Mouse (Mus musculus) embryonic facial prominence, embryonic 12.5 days (tissue): ENCODE data around the gene Frg2f1. TPM values are rescaled to one million over a fixed set of nuclear protein-coding genes. Genes with fewer than 3 reads are reported as not detected.
A peak's percentile ranks its signal among the peaks of the same experiment; 100 is the strongest.

ENCODE experiments used
- ATAC-seq: fragments of 200-750 bp; cut with Nextera tagmentation; 2 replicates; pipeline ENCODE4 v1.8.0; 2017; ENCODE audit not compliant: insufficient number of reproducible peaks, insufficient read depth, low FRiP score, low TSS enrichment
- H3K27ac ChIP-seq: fragments of 300-500 bp; sonication (generic); 2 replicates; pipeline ENCODE4 v1.5.1; 2016; ENCODE audit warnings: mild to moderate bottlenecking
- H3K27me3 ChIP-seq: fragments of 300-500 bp; sonication (generic); 2 replicates; pipeline ENCODE4 v1.6.1; 2016; ENCODE audit warnings: mild to moderate bottlenecking, moderate library complexity
- H3K36me3 ChIP-seq: fragments of 300-500 bp; sonication (generic); 2 replicates; pipeline ENCODE4 v1.6.1; 2016; ENCODE audit warnings: mild to moderate bottlenecking
- H3K4me1 ChIP-seq: fragments of 300-500 bp; sonication (generic); 2 replicates; pipeline ENCODE4 v1.6.1; 2016
- H3K4me2 ChIP-seq: fragments of 300-500 bp; sonication (generic); replicated peaks from 2 replicates; pipeline ENCODE4 v1.6.1; 2016; ENCODE audit warnings: mild to moderate bottlenecking, moderate library complexity
- H3K4me3 ChIP-seq: fragments of 300-500 bp; sonication (generic); 2 replicates; pipeline ENCODE4 v1.5.1; 2016; ENCODE audit warnings: mild to moderate bottlenecking
- H3K9ac ChIP-seq: fragments of 300-500 bp; sonication (generic); 2 replicates; pipeline ENCODE4 v1.6.1; 2016; ENCODE audit warnings: mild to moderate bottlenecking, moderate library complexity
- H3K9me3 ChIP-seq: fragments of 300-500 bp; sonication (generic); 2 replicates; pipeline ENCODE4 v1.6.1; 2016; ENCODE audit warnings: mild to moderate bottlenecking, moderate library complexity
- WGBS: fragments of 180-500 bp; shearing (Covaris S2); methylation state at CpG from one replicate; pipeline ENCODE4 v1.1.7; 2016; 5-methylcytosine and 5-hydroxymethylcytosine counted together
- polyA plus RNA-seq: library from polyadenylated mRNA; unstranded; fragments of >200 nt; fragmentation: Nextera tagmentation; extraction: Ambion mirVana; gene quantifications from 2 replicates; pipeline ENCODE4 v1.2.1, GENCODE M21; 2016

Gene Frg2f1
- 4.0 and 6.1 TPM in 2 replicates for polyA plus RNA-seq

DNA sequence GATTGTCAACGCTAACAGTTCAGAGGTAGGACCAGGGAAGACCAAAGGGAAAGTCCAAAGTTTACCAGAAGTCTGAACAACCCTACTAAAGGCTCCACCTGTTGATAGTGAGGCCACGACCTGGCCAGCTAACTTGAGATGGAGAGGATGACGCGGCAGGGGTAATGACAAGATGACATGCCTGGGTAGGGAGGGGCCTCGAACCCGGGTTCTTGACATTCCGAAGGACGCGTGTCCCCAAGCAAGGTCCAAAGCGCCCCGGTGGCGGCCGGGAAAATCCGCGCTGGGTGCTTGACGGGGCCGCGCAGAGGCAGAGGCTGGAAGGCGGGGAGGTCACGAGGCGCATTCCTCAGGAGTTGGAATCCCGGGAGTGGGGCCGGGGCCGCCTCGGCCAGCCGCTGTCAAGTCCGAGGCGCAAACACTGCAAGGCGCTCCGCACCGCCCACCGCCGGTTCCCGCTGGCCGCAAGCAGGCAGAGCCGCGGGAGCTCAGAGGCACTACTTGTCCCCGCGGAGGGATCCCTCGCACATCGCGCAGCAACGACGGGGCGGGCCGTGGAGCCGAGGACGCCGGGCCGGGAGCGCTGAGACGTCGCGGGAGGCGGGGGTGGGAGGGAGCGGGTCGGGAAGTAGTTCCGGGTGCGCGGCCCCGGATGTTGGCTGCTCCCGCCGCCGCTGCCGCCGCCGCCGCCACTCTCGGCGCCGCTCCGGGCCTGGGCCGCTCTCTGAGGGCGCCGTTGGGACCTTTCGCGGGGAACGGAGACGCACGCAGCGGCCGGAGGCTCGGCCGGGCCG, at the start of gene Frg2f1:
Gene Frg2f1, minus strand, starts transcription at position 499 of the 794 bp plus-strand sequence.
- Histone ChIP-seq H3K9me3 (no peaks in the 10 kb centered on the region), H3K9ac (peak within 1 kb of the TSS; percentile 91), H3K36me3 (no peaks in the 10 kb centered on the region), H3K27ac (peak within 1 kb of the TSS; percentile 97), H3K4me1 (peaks cover 12% of the 10 kb centered on the region; the same call in 1 of the 2 replicates), H3K27me3 (no peaks in the 10 kb centered on the region), H3K4me3 (peak within 1 kb of the TSS; percentile 96), H3K4me2 (peak within 1 kb of the TSS; percentile 72)
- WGBS = under 1% methylated on average over 85 of the region's 85 CpGs
- peak; percentile 92 for ATAC-seq

DNA sequence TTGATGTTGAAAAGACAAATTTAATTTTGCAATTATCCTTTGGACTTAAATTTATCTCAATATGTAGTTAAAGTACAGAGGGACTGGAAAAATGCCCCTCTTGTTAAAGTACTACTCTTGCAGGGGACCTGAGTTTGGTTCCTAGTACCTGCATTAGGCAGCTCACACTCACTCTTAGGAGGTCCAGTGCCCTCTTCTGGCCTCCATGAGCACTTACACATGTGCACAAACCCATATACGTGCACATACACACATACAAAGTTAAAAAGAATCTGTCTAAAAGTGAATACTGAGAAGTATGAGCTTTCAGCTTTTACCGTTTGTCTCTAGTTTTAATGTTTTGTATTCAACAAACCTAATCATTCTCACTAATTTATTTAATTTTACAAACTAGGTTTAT, 48.7 kb upstream of the Frg2f1 start:
- Histone ChIP-seq H3K9ac (no peak overlapping the region), H3K36me3 (peaks cover 18% of the 10 kb centered on the region), H3K27me3 (no peaks in the 10 kb centered on the region), H3K9me3 (no peaks in the 10 kb centered on the region), H3K4me1 (no peaks in the 10 kb centered on the region), H3K4me2 (no peak overlapping the region), H3K27ac (no peak overlapping the region), H3K4me3 (no peak overlapping the region)
- 96% methylated on average over 2 of the region's 2 CpGs for WGBS
- ATAC-seq = no peak

DNA sequence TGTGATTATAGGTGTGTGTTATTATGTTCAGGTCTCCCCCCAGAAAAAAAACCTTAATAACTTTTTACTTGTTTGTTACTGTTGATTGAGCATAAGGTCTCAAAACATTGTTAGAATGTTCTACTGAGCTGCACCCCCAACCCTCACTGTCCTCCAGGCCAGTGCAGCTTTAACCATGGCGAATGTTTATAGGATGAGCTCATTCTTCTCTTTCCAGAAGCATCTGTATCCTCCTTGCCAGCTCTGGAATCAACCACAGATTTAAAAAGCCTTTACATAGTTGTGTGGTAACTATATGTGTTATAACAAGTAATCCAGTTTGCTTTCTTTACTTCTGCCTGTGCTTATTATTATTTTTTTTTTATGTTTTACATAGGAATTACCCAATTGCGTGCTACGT, 36.1 kb upstream of the Frg2f1 start:
- H3K9ac ChIP-seq = no peak overlapping the region
- 0 out of 2 replicates have a peak, but pooled peaks cover 16% of the 10 kb centered on the region for H3K36me3 ChIP-seq
- H3K9me3 ChIP-seq = no peaks in the 10 kb centered on the region
- WGBS = 93% methylated on average over 3 of the region's 3 CpGs
- H3K4me2 ChIP-seq = no peak overlapping the region
- H3K4me3 ChIP-seq = no peak overlapping the region
- no peak overlapping the region for H3K27ac ChIP-seq
- H3K27me3 ChIP-seq = no peaks in the 10 kb centered on the region
- no peaks in the 10 kb centered on the region for H3K4me1 ChIP-seq
- ATAC-seq = no peak

DNA sequence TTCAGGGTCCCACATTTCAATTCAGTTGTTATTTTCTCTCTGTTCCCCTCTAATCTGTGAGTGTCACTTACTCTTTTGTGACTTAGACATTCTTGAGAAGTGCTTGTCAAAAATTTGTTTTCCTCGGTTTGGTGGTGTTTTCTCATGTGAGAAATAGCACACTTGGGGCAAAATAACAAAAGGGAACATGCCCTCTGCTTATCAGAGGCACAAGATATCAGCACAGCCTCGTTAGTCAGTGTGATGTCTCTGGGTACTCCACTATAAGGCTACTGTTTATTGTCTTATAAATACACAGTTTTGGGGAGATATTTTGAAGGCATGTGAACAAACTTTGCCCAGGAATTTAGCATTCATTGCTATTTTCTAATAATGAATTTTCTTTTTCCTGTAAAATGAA, 35.2 kb upstream of the Frg2f1 start:
- H3K4me1 ChIP-seq = no peaks in the 10 kb centered on the region
- ATAC-seq = no peak
- WGBS = 88% methylated on average over 2 of the region's 2 CpGs
- H3K4me3 ChIP-seq = no peak overlapping the region
- H3K9ac ChIP-seq = no peak overlapping the region
- no peak overlapping the region for H3K4me2 ChIP-seq
- H3K27me3 ChIP-seq = no peaks in the 10 kb centered on the region
- no peak overlapping the region for H3K27ac ChIP-seq
- H3K36me3 ChIP-seq = 0 out of 2 replicates have a peak, but pooled peaks cover 16% of the 10 kb centered on the region
- no peaks in the 10 kb centered on the region for H3K9me3 ChIP-seq

DNA sequence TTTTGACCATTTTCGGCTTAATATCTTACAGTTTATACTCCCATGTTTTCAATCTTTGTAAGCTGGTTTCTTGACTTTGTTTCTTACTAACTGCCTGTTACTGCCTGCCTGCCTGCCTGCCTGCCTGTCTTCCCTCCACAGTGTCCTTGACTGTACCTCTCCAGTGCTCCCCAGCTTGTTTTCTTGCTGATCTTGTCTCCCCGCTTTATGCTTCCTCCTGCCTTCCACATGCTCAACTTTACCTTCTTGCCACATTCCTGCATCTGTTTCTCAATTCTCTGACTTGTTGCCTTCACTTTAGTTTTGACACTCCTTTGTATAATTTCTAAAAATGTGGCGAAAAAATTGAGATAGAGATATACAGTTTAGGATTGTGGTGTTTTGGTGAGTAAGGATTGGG, 33.4 kb upstream of the Frg2f1 start:
- ATAC-seq = no peak
- WGBS = 91% methylated on average over 3 of the region's 3 CpGs

DNA sequence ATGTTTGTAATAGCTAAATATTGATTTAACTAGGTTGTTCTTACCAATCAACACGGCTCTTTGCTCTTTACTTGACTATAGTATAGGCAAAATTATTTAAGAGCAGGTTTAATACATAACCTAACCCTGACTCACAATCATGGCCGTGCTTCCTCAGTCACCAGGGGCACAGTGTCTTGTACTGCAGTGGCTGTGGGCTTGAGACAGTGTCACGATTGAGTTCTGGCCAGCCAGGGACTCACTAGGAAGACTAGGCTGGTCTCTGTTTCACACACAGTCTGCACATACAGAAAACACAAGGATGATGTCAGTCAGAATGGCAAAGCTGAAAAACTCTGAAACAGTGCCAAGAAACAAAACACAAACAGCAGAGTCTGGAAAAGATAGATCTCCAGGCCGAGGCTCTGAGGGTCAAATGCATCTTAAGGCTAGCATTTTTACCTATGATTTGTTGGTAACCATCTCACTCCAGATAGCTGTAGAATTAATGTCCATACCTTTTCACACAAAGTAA, 27.1 kb upstream of the Frg2f1 start:
- WGBS = 88% methylated on average over 4 of the region's 4 CpGs
- Histone ChIP-seq H3K4me3 (no peak overlapping the region), H3K9me3 (no peaks in the 10 kb centered on the region), H3K4me2 (no peak overlapping the region), H3K27ac (no peak overlapping the region), H3K9ac (no peak overlapping the region), H3K4me1 (no peaks in the 10 kb centered on the region), H3K36me3 (peaks cover 12% of the 10 kb centered on the region), H3K27me3 (no peaks in the 10 kb centered on the region)
- ATAC-seq = no peak

More for the DNA sequence above, 33.4 kb upstream of the Frg2f1 start:
- no peak overlapping the region for H3K4me2 ChIP-seq
- no peaks in the 10 kb centered on the region for H3K27me3 ChIP-seq
- no peak overlapping the region for H3K9ac ChIP-seq
- no peaks in the 10 kb centered on the region for H3K9me3 ChIP-seq
- H3K4me1 ChIP-seq = no peaks in the 10 kb centered on the region
- no peak overlapping the region for H3K4me3 ChIP-seq
- H3K27ac ChIP-seq = no peak overlapping the region
- 0 out of 2 replicates have a peak, but pooled peaks cover 16% of the 10 kb centered on the region for H3K36me3 ChIP-seq

DNA sequence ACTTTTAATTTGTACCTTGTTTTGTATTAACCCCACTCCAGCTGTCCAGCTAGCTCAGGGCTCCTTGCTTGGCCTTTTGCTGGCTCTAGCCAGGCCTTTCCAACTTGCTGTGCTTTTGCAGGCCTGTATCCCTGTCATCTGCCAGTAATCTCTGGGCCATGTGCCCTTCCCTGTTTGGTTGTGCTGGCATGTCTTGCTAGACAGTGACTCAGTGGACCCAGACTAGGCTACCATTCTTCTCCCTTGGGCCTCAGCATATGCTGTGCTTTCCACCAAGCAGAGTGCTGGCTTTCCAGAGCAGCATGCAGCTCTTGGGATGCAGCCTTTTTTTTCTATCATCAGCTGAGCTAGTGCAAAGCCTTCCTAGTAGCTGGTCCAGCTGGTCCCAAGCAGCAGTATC, 23.8 kb upstream of the Frg2f1 start:
- no peaks in the 10 kb centered on the region for H3K27me3 ChIP-seq
- H3K4me1 ChIP-seq = no peaks in the 10 kb centered on the region
- ATAC-seq = no peak
- no peak overlapping the region for H3K9ac ChIP-seq
- no peaks in the 10 kb centered on the region for H3K9me3 ChIP-seq
- no peak overlapping the region for H3K4me3 ChIP-seq
- no peak overlapping the region for H3K4me2 ChIP-seq
- peaks cover 12% of the 10 kb centered on the region for H3K36me3 ChIP-seq
- H3K27ac ChIP-seq = no peak overlapping the region

DNA sequence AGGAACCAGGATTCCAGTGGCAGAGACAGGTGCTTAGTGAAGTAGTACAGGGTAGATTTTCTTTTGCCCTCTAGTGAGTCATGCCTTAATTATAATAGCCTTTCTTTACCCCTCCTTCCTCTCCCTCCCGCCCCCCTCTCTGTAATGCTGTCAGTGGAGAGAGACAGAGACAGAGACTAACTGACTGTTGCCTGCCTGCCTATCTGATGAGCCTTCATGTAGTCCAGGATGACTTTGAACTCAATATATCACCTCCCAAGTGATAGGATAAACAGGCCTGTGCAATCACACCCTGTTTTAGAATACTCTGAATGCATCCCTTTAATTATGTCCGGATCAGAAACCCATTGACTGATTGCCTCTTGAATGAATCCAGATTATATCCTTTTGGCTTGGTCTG, 16.1 kb upstream of the Frg2f1 start:
- peaks cover 4% of the 10 kb centered on the region; the same call in 1 of the 2 replicates for H3K4me1 ChIP-seq
- no peak overlapping the region for H3K9ac ChIP-seq
- 57% methylated on average over 2 of the region's 2 CpGs for WGBS
- H3K4me3 ChIP-seq = no peak overlapping the region
- H3K4me2 ChIP-seq = no peak overlapping the region
- no peaks in the 10 kb centered on the region for H3K36me3 ChIP-seq
- H3K9me3 ChIP-seq = no peaks in the 10 kb centered on the region
- H3K27me3 ChIP-seq = no peaks in the 10 kb centered on the region
- ATAC-seq = no peak
- H3K27ac ChIP-seq = no peak overlapping the region

DNA sequence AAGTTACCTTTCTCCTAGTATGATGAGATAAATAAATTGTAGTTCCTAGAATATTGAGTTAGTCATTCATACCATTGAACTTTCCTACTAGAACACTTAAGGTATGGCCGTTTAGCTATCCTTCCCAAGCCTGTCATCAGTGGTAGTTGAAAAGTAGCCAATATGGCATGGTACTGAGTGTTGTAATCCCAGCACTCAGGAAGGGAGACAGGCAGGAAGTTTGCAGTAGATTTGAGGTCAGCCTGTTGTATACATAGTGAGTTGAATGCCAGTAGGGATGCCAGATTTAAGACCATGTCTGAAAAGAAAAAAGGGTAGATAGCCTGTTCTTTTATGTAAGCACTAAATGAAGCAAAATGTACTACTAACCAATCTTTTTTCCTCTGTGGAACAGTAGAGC, 11.5 kb upstream of the Frg2f1 start:
- Histone ChIP-seq H3K4me2 (no peak overlapping the region), H3K9me3 (no peaks in the 10 kb centered on the region), H3K4me1 (peaks cover 4% of the 10 kb centered on the region; the same call in 1 of the 2 replicates), H3K27me3 (no peaks in the 10 kb centered on the region), H3K4me3 (no peak overlapping the region), H3K36me3 (no peaks in the 10 kb centered on the region), H3K27ac (no peak overlapping the region), H3K9ac (no peak overlapping the region)
- no peak for ATAC-seq
- 81% methylated on average over 1 of the region's 1 CpGs for WGBS

DNA sequence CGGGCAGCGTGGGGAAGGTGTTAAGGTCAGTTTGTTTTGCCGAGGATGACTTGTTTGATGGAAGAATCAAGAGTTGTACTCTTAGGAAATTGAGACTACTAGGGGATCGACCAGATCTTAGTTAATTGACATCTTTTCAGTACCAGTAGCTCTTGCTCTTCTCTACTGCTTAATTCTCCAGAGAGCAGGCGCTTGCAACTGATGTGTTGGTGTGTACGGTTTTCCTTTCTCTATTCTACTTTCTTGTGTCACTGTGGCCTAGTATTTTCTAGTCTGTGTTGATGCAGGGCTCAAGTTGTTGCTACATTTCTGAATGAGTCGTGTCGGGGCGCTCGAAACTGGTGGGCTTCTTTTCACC, 1.2 kb upstream of the Frg2f1 start:
- no peak for ATAC-seq
- WGBS = 6% methylated on average over 10 of the region's 10 CpGs
- H3K4me3 ChIP-seq = peak overlapping the region; percentile 96
- H3K27ac ChIP-seq = peak overlapping the region; percentile 97; the same call in 1 of the 2 replicates
- peak overlapping the region; percentile 91 for H3K9ac ChIP-seq
- no peaks in the 10 kb centered on the region for H3K27me3 ChIP-seq
- no peaks in the 10 kb centered on the region for H3K9me3 ChIP-seq
- H3K4me1 ChIP-seq = peaks cover 12% of the 10 kb centered on the region; the same call in 1 of the 2 replicates
- peak overlapping the region; percentile 72 for H3K4me2 ChIP-seq
- H3K36me3 ChIP-seq = no peaks in the 10 kb centered on the region

DNA sequence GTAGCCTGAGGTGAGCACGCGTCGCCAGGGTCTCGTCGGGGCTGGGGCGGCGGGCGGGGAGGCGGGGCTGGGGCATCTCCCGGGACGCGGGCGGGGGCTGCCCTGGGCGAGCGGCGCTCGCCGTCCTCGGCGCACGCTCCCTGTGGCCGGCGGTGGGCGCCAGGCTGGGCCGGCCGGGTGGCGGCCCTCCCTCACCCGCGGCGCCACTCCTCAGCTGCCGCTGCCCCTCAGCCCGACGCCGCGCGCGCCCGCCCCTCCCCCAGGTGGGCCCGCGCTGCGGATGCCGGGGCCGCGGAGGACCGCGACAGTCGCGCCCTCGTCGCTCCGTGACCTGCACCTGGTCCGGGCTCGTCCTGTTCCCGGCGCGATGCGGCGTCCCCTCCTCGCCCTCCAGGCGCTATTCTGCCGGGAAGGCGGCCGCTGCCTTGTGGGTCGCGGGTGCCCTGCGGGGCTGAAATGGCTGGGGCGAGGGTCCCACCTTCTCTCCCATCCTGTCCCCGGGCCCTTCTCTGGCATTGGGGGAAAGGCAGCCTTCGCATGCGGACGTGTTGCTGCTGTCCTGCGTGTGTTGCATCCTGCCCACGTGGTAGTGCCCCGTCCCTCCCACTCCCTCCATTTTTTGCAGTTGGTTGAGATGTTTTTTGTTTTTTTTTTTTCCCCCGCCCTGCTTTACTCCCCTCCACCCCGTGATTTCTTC, 655 bp upstream of the Frg2f1 start:
- peak; percentile 83 for ATAC-seq
- H3K4me1 ChIP-seq = peaks cover 12% of the 10 kb centered on the region; the same call in 1 of the 2 replicates
- H3K9ac ChIP-seq = peak overlapping the region; percentile 91
- peak overlapping the region; percentile 96 for H3K4me3 ChIP-seq
- WGBS = under 1% methylated on average over 49 of the region's 76 CpGs
- no peaks in the 10 kb centered on the region for H3K27me3 ChIP-seq
- H3K9me3 ChIP-seq = no peaks in the 10 kb centered on the region
- peak overlapping the region; percentile 72 for H3K4me2 ChIP-seq
- H3K27ac ChIP-seq = peak overlapping the region; percentile 97
- H3K36me3 ChIP-seq = no peaks in the 10 kb centered on the region

DNA sequence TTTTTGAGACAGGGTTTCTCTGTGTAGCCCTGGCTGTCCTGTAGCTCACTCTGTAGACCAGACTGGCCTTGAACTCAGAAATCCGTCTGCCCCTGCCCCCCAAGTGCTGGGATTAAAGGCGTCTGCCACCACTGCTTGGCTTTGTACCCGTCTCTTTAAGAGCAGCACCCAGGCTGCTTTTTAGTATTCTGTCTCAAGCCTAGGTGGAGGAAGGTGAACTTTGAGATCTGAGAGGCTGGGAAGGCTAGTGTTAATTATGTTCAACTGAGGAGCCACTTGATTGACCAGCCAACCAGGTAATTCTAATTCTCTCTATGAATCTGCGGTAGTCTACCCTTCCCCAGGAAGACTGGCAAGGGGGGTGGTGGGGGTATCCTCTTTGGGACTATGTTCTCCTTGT, 1.9 kb downstream of the Frg2f1 start:
- ATAC-seq = no peak

More for the DNA sequence above, 1.9 kb downstream of the Frg2f1 start:
- Histone ChIP-seq H3K36me3 (no peaks in the 10 kb centered on the region), H3K4me2 (no peak overlapping the region), H3K4me1 (peaks cover 12% of the 10 kb centered on the region; the same call in 1 of the 2 replicates), H3K4me3 (no peak overlapping the region), H3K27ac (no peak overlapping the region), H3K9me3 (no peaks in the 10 kb centered on the region), H3K27me3 (no peaks in the 10 kb centered on the region), H3K9ac (no peak overlapping the region)
- 64% methylated on average over 4 of the region's 4 CpGs for WGBS
